ENCODE assay signal across 21 mouse cellular contexts in genomic region chr10:95691347-95691746, GRCm38 (mm10). TPM values are rescaled to one million over a fixed set of nuclear protein-coding genes. Genes with fewer than 3 reads are reported as not detected.
DNase-seq lines count a peak whose midpoint lies in the region; ATAC-seq and TF ChIP-seq lines count a peak whose summit lies in the region.
"Had no signal": no experiment of that assay in that cellular context is flagged by ENCODE, and none has a peak within 500 bp of the region (broad histone marks: within the 10 kb centered on the region; RNA-seq: fewer than 3 reads in every experiment).

No protein-coding gene starts in this region.

- no peak overlapping the region for H3K4me3 ChIP-seq in kidney, embryonic 16.5 days (ENCODE audit: low read length)
- no peak overlapping the region for H3K4me3 ChIP-seq in stomach, postnatal 0 days (ENCODE audit: low read depth, low read length)
- H3K4me3 ChIP-seq: embryonic facial prominence, embryonic 10.5 days; embryonic facial prominence, embryonic 12.5 days; forebrain, embryonic 13.5 days; forebrain, embryonic 15.5 days had no signal

- no peak for TF ChIP-seq CTCF in stomach, postnatal 0 days (IDR thresholded peaks at IDR 0.05; ENCODE audit: low read depth)

- 90% methylated on average over 4 of the region's 4 CpGs for WGBS in kidney, embryonic 16.5 days
- WGBS in stomach, postnatal 0 days, result 93% methylated on average over 4 of the region's 4 CpGs

- H3K9me3 ChIP-seq in kidney, embryonic 16.5 days (ENCODE audit: low read length), result no peaks in the 10 kb centered on the region
- H3K9me3 ChIP-seq in stomach, postnatal 0 days (ENCODE audit: control insufficient read depth, low read length), result no peaks in the 10 kb centered on the region
- H3K9me3 ChIP-seq: embryonic facial prominence, embryonic 10.5 days; embryonic facial prominence, embryonic 12.5 days; forebrain, embryonic 13.5 days; forebrain, embryonic 15.5 days had no signal

- H3K4me1 ChIP-seq in kidney, embryonic 16.5 days (ENCODE audit: insufficient read depth, low read length), result peaks cover 16% of the 10 kb centered on the region; the same call in 1 of the 2 replicates
- no peaks in the 10 kb centered on the region for H3K4me1 ChIP-seq in stomach, postnatal 0 days (replicated peaks; ENCODE audit: control insufficient read depth, insufficient read depth)
- H3K4me1 ChIP-seq: forebrain, embryonic 15.5 days had no signal

- no peaks in the 10 kb centered on the region for H3K27me3 ChIP-seq in kidney, embryonic 16.5 days (ENCODE audit: insufficient read depth, low read length)
- H3K27me3 ChIP-seq in stomach, postnatal 0 days (ENCODE audit: control insufficient read depth, insufficient read depth, low read length), result no peaks in the 10 kb centered on the region
- H3K27me3 ChIP-seq: embryonic facial prominence, embryonic 12.5 days; forebrain, embryonic 13.5 days; forebrain, embryonic 15.5 days had no signal

- no peak overlapping the region for H3K27ac ChIP-seq in kidney, embryonic 16.5 days (ENCODE audit: low read length)
- H3K27ac ChIP-seq in stomach, postnatal 0 days (replicated peaks), result no peak overlapping the region
- H3K27ac ChIP-seq: embryonic facial prominence, embryonic 10.5 days; embryonic facial prominence, embryonic 12.5 days; forebrain, embryonic 13.5 days; forebrain, embryonic 15.5 days had no signal

- H3K4me2 ChIP-seq in kidney, embryonic 16.5 days (replicated peaks; ENCODE audit: low read depth, low read length), result no peak overlapping the region
- H3K4me2 ChIP-seq in stomach, postnatal 0 days (replicated peaks; ENCODE audit: low read depth), result no peak overlapping the region
- H3K4me2 ChIP-seq: embryonic facial prominence, embryonic 12.5 days; forebrain, embryonic 13.5 days; forebrain, embryonic 15.5 days had no signal

- TF ChIP-seq EP300 in stomach, postnatal 0 days (optimal IDR thresholded peaks at IDR 0.05), result no peak

- ATAC-seq in kidney, embryonic 16.5 days (ENCODE audit: low FRiP score, low TSS enrichment), result no peak
- ATAC-seq in stomach, postnatal 0 days (ENCODE audit: low FRiP score, low TSS enrichment), result peak; percentile 65; the same call in 1 of the 2 replicates
- ATAC-seq: forebrain, embryonic 13.5 days; forebrain, embryonic 15.5 days had no signal

- H3K36me3 ChIP-seq in kidney, embryonic 16.5 days (ENCODE audit: insufficient read depth, low read length), result no peaks in the 10 kb centered on the region
- H3K36me3 ChIP-seq in stomach, postnatal 0 days (ENCODE audit: control insufficient read depth, insufficient read depth, low read length), result no peaks in the 10 kb centered on the region
- H3K36me3 ChIP-seq: embryonic facial prominence, embryonic 10.5 days; embryonic facial prominence, embryonic 12.5 days; forebrain, embryonic 15.5 days had no signal

- H3K9ac ChIP-seq in kidney, embryonic 16.5 days (replicated peaks; ENCODE audit: low read length), result no peak overlapping the region
- H3K9ac ChIP-seq in stomach, postnatal 0 days (ENCODE audit: low read length), result no peak overlapping the region
- H3K9ac ChIP-seq: embryonic facial prominence, embryonic 12.5 days; forebrain, embryonic 13.5 days; forebrain, embryonic 15.5 days had no signal

- DNase-seq in kidney, adult 11 months, result peak; percentile 36
- DNase-seq in kidney, adult 9 months, result peak; percentile 55
- no peak for DNase-seq in kidney, adult 18-20 months
- peak; percentile 35 for DNase-seq in stomach, postnatal 0 days (ENCODE audit: low spot score)
- no peak for DNase-seq in cerebellum, postnatal 36 days
- DNase-seq: adrenal gland, adult 2 months; adrenal gland, postnatal 10 days; adrenal gland, postnatal 25 days; cerebellum, adult 11 months; cerebellum, adult 18-20 months; cerebellum, adult 8-10 months; cerebellum, adult 9-11 months; cerebellum, postnatal 14 days had no signal

RNA-seq across cellular contexts. Expression of gene Anapc15-ps, which starts 18.1 kb away (rescaled TPM):
- polyA plus RNA-seq in kidney, embryonic 16.5 days (2015; fragmentation: Nextera tagmentation; extraction: Ambion mirVana), result 1.8 TPM in 1 of 2 replicates, not detected in the other
- not detected in 2 replicates for polyA plus RNA-seq in stomach, postnatal 0 days (2015; fragmentation: Nextera tagmentation; extraction: Ambion mirVana)
- polyA plus RNA-seq: adrenal gland, adult 2 months; cortical plate, adult 2 months; embryonic facial prominence, embryonic 10.5 days; embryonic facial prominence, embryonic 12.5 days; embryonic facial prominence, embryonic 14.5 days; forebrain, embryonic 11.5 days; forebrain, embryonic 13.5 days; forebrain, embryonic 15.5 days had no signal

Comparison
In these comparisons a context has a peak if more than half of its experiments do, and no peak if none do; other contexts are left out.
1. DNase-seq: peak in kidney, adult 11 months (single experiment), kidney, adult 9 months (single experiment) and stomach, postnatal 0 days (single experiment); none in kidney, adult 18-20 months (single experiment) and cerebellum, postnatal 36 days (0 of 2).